Mouse (Mus musculus) brain, adult 2 months (tissue): ENCODE measurements at regions not wholly inside any gene's neighbourhood (a gene's known extent, or its start where the extent isn't known, plus 50 kb on each side); places are given as distances from the start of the nearest gene placed in this dataset.

Experiments used
- DNase-seq: peaks from one replicate; pipeline ENCODE4 v3.0.0; 2011; ENCODE audit warnings: low read depth, low spot score

DNA sequence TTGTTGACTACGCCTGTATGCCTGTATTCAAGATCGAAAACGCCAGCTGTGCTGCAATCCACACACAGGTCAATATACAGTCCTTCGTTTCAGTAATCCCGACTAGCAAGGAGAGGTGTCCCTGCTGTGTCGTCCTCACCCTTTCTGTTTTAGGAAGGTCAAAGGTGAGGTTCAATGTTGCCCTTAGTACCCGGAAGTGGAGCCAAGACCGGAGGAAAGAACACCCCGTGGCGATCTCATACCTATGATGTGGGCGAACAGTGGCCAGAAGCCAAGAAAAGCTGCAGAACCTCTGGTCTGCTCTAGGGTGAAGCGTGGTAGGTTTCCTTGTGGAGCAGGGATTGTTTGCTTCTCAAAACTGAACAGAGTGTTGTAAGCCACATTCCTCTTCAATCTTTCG lies 217.9 kb upstream of the Nr2f2 start:
- no peak for DNase-seq

GRCm38 (mm10) chr7:70576112-70576910 lies 209.8 kb upstream of the Nr2f2 start:
- peak; percentile 4 for DNase-seq

DNA sequence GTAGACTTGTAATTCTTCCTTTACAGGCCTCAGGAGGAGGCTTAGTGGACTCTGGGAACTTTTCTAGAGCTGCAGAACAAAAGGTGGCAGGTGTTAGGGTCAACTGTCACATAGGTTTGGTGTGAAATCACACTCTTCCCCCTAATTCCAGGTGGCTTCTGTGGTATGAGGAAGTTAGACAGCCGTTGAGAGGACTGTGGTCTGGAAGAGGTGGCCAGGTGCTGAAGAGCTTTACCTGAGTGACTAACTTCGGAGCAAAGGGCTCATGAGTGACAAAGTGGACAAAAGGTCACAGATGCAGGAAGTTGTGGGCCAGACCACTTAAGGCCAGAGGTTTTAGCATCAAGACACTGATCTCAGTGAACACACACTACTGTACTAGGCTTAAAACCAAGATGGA lies 209.1 kb upstream of the Nr2f2 start:
- no peak for DNase-seq

DNA sequence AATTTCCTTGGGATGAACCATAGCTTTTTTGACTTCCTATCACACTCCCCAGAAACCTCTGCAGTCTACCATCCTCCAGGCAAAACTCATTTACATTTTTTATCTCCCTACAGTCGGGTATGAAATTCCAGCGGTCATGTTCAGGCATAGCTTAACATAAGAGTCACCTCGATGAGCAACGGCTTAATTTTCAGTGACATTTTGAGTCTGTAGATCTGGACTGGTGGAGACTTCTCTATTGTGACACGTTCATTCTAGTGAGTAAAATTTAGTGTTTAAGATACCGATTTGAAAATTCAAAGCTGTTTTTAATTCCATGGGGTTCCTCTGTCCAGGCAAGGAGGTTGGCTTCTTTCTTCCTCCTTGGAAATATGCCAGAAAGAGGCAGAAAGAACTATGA lies 207.7 kb upstream of the Nr2f2 start:
- DNase-seq, result no peak

DNA sequence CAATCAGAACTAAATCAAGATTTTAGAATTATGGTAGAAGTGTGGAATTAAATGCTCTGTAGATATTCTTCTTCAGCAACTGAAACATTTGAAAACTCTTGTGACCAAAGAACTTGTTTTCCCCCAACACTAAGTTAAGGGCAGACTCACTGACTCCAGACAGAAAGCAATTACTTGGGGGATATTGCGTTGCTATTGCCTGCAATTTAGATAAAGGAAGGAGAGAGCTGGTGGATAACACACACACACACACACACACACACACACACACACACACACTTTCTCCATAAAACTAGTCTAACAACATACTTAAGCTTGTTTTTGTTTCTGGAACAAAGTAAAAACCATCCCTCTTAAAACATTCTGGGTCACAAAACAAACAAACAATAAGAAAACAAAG lies 198.5 kb upstream of the Nr2f2 start:
- DNase-seq, result no peak

DNA sequence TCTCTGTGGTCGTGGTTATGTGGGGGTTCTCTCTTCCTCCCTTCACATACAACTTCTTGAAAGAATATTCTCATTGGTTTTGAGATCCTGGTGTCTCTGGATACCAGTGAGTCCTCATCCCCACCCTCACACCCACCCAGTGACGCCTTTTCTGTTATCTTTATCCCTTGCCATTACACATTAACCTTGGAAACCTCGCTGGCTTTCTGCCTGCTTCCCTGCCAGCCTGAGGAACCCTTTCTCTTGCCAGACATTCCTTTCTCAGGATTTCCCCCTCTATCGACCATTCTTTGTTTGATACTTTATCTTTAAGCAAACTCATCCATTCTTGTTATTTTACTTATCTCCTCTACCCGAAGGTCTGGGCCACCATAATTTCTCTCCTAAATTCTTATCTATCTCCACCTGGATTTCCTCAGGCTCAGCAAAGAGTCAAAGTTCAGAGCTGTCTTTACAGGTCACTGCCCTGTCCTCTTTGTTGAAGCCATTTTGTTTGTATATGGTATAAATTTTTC lies 182.5 kb upstream of the Nr2f2 start:
- DNase-seq, result no peak

DNA sequence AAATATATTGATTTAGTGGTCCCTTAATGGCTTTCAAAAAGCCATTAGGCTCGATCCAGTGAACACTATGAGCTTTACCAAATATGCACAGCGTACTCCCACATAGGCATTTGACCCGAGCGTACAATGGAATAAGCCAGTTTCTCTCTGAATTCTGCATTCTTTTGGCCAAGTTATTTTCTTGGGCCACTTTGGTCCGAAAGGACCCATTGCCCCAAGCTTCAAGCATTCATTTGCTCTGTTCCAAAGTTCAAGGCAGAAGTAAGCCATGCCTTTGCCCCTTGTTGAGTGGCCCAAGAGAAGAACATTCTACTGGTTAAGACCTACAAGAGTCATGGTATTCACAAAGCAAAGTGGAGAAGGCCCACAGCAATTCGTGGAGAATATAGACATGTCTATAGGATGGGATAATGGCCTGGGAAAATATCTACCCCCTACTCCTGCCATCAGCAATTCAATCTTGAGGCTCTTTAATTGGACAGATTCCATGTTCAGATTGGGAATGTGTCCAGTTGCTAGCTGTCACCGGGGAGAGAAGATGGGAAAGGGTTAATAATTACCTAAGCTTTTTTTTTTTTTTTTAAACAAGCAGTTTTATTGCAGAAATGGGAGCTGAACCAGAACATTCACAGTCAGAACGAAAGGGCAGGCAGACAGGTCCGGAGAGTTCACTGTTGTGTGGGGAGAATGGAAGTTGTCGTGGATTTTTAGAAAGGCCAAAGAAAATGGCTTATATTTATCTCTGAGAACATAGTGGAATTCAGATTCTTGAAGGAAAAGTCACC lies 175.5 kb upstream of the Nr2f2 start:
- no peak for DNase-seq

GRCm38 (mm10) chr7:70539121-70539642 lies 172.6 kb upstream of the Nr2f2 start:
- DNase-seq, result no peak

DNA sequence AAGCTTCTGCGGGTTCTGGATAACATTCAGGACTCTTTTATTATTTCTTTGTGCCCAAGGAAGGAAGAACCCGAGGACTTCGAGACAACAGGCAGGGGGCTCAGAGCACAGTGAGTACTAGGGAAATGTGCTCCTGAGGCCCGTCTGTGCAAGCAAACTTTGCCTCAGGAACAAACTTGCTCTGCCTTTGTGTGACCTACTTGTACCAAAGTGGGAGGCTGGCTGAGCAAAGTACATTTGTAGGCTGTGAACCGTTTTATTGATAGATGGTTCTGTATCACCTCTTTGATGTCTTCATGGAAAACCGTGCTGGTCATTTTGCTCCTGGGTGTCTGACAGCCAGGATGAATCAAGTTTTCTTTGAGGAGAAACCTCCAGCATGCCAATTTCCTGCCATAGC lies 169.5 kb upstream of the Nr2f2 start:
- DNase-seq, result no peak

DNA sequence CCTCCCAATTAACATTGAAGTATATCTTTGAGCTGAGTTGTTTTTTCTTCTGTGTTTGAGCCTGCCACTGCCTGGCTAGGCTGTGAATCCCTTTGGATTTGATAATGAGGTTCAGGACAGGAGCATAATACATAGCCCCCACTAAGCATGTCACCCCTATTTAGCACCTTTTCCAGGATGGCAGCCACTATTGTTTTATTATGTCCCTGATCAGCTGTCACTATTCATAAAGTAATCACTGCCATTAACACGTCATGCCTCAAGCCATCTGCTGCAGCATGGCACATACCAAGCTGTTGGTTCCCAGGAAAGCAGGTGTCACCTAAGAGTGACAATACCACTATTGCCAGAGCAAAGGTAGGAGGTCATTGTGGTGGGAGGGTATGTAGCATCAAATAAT lies 167.0 kb upstream of the Nr2f2 start:
- no peak for DNase-seq

- DNase-seq, result no peak
Observed at GRCm38 (mm10) chr7:70527921-70528320, 161.4 kb upstream of the Nr2f2 start.

DNA sequence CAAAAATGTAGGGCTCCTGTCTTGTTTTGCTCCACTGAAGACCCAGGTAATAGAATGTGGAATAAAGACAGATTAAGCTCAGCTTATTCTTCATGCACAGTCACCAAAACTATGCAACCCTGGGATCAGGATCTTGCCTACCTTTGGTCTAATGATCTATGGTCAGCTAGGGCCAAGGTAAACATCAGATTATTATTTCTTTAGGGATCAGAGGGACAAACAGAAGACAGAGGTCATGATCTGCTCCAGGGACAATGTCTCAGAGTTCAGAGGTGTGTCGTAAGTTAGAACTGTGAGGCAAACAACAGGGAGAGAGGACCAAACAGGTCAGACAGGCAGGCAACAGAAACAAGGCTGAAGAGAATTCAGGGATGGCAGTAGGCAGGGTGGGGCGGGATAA lies 158.8 kb upstream of the Nr2f2 start:
- DNase-seq, result no peak

- no peak for DNase-seq
Observed at GRCm38 (mm10) chr7:70524744-70525143, 158.2 kb upstream of the Nr2f2 start.

DNA sequence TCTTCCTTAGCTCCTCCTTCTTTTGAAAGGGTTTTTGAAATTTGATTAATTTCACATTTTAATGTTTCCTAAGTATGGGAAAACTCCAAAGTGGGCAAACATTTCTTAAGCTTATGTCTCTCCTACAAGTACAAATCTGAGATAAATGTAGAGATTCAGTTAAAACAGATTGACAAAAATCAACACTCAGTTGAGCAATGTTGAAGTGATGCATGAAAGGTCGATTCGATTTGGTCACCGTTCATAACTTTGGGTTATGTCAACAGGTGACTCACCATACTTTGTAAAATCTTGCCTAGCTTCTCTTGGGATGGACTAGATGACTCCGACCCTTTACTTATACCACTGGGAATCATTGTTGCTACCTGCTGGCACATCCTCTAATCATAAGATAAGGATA lies 157.7 kb upstream of the Nr2f2 start:
- no peak for DNase-seq

DNA sequence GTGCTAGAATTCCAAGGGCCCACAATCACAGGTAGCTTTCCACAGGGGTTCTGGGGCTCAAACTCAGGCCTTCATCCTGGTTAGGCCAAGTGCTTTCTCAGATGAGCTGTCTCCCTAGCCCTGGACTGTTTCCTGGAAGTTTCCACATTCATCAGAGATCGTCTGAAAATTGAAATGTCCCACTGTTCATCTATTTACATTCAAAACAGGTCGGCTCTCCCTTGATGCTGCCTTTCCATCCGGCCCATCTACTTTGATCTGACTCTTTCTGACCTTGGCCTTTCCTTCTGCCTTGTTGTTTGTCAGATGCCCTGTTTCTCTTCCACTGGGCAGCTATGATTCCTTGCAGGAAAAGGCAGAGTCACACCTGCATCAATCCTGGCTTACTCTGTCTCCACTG lies 150.2 kb upstream of the Nr2f2 start:
- DNase-seq, result no peak

DNA sequence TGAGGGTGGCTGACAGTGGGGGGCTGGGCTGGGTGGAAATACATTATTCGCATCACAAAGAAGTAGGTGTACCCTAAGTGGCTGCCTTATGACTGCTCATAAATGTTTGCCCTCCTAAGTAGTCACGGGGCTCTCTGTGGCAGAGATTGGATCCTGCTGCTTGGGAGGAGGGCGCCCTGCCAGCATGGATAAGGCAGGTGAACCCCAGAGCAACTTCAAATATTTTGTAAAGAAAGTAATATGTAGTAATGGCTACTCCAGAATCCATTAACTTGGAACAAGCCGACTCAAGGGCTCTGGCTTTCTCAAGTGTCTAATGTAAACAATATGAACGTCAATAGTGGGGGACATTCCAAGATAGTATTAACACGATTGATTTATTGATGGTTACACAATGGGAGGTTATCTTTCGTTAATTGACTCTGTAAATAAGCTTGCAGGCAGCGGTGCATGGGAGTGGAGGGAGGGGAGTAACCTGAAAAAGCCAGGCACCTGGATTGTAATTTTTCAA lies 148.9 kb upstream of the Nr2f2 start:
- DNase-seq, result no peak

DNA sequence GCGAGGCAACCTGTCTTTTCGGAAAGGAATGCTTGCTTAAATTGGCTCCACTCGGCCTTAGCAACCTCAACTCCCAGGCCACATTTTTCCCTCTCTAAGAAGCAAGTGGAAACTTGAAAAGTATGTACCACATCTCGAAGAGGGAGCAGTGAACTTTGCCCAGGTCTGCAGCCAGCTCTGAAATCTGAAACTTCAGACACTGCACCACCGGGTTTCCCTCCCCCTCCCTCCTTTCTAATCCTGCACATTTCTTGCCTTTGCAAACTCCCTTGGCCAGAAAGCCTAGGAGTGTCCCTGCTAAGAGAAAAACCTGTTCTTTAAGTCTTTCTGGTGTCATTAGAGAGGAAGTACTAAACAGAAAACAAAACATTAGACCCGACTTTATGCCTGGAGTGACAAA lies 148.1 kb upstream of the Nr2f2 start:
- DNase-seq, result no peak

- DNase-seq, result no peak
Observed at GRCm38 (mm10) chr7:70512354-70512753, 145.8 kb upstream of the Nr2f2 start.

- DNase-seq, result no peak
Observed at GRCm38 (mm10) chr7:70505671-70506181, 139.2 kb upstream of the Nr2f2 start.

- DNase-seq, result no peak
Observed at GRCm38 (mm10) chr7:70501821-70502220, 135.3 kb upstream of the Nr2f2 start.

DNA sequence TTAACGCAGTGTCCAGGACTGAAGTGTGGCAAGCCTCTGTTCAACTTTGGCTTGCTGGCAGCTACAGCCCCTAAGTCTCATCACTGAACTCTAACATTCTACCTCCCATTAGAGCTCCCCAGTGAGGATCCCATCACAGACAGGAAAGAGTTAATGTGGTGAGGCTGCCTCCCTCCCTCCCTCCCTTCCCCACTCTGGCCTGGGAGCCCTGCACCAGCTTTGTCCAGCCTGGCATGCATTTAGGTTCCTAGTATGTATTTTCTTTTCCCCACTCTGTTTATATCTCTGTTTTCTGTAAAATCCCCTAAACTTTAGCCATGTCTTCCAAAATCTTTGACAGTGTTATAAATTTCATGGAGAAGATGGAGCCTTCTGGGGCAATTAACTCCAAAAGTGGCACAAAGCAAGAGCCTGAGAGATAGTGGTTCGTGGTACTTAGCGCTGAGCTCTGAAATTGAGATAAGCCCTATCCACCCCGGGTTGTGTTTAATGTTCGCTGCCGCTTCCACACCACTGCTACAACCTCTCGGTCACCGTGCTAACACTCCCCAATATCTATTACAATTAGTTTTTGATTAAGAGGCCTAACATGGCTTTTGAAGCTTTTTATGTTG lies 130.1 kb upstream of the Nr2f2 start:
- DNase-seq, result no peak

GRCm38 (mm10) chr7:70484201-70484600 lies 117.7 kb upstream of the Nr2f2 start:
- DNase-seq, result no peak
